15 mouse cellular contexts compared by ENCODE assay signal in the genomic region with DNA sequence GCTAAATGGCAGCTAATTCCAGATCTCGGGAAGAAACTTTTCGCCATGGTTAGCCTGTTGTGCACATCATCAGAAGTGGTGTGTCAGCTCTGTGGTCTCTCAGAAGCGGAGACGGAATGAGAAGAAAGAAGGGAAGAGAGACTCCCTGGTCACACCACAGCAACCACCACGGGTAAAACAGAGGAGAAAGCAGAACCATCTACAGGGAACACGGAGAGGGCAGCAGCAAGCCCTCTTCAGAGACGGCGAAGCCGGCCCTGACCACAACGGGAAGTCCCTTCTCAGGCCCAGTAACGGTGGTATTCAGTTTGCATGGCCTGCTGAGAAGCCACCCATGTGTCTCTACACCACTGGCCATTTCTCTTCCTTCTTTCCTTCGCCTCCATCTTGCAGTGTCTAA. TPM values are rescaled to one million over a fixed set of nuclear protein-coding genes. Genes with fewer than 3 reads are reported as not detected.
DNase-seq lines count a peak whose midpoint lies in the region; ATAC-seq and TF ChIP-seq lines count a peak whose summit lies in the region.
"Had no signal": no experiment of that assay in that cellular context is flagged by ENCODE, and none has a peak within 500 bp of the region (broad histone marks: within the 10 kb centered on the region; RNA-seq: fewer than 3 reads in every experiment).

No protein-coding gene starts in this region.

- H3K9me3 ChIP-seq in CH12.LX (replicated peaks; ENCODE audit: low read length), result no peaks in the 10 kb centered on the region
- H3K9me3 ChIP-seq in liver, embryonic 12.5 days (replicated peaks), result no peaks in the 10 kb centered on the region
- H3K9me3 ChIP-seq: forebrain, embryonic 10.5 days; hindbrain, embryonic 15.5 days; limb, embryonic 13.5 days had no signal

- in situ Hi-C loops in CH12.LX (cut with MboI; ENCODE audit: low pct_ligation_motif_present, low pct_unique_long_range_greater_than_20kb, low sequenced_read_pairs), result loop anchor here (25.0 kb wide), 2 partner anchors 557 to 932 kb away; partner anchors contain the start of gene Kcne2

- TF ChIP-seq CTCF in CH12.LX (conservative IDR thresholded peaks at IDR 0.05 in 1 of 2, IDR thresholded peaks at IDR 0.05 in 1 of 2; ENCODE audit: low read depth in 2 of 2, low read length in 2 of 2), result no peak

- dilution Hi-C loops in CH12.LX (cut with MboI; ENCODE audit: extremely low pct_ligation_motif_present, extremely low pct_unique_long_range_greater_than_20kb, low sequenced_read_pairs), result no loop called here

- H3K27ac ChIP-seq in CH12.LX (ENCODE audit: insufficient read depth, low read depth), result peak overlapping the region; percentile 58
- peak overlapping the region; percentile 95 for H3K27ac ChIP-seq in liver, embryonic 12.5 days
- H3K27ac ChIP-seq: forebrain, embryonic 10.5 days; hindbrain, embryonic 15.5 days; limb, embryonic 13.5 days had no signal

- H3K4me3 ChIP-seq in CH12.LX (replicated peaks in 1 of 3; ENCODE audit: low read depth in 2 of 3, low read length in 2 of 3, poor library complexity in 1 of 3), result no peak overlapping the region
- no peak overlapping the region for H3K4me3 ChIP-seq in liver, embryonic 12.5 days
- H3K4me3 ChIP-seq: forebrain, embryonic 10.5 days; hindbrain, embryonic 15.5 days; limb, embryonic 13.5 days; myocyte had no signal

- intact Hi-C loops in heart, postnatal 14 days (cut with DNase I), result loop anchor here (5.0 kb wide), 2 partner anchors 157 to 172 kb away; no protein-coding TSS in a partner anchor

- ATAC-seq in liver, embryonic 12.5 days, result no peak
- ATAC-seq: Patski had no signal

- no peak for TF ChIP-seq RAD21 in CH12.LX (IDR thresholded peaks at IDR 0.05; ENCODE audit: low read depth, low read length)

- H3K4me2 ChIP-seq in CH12.LX (ENCODE audit: insufficient read depth, low read depth, poor library complexity, severe bottlenecking), result peak overlapping the region; percentile 29
- 0 out of 2 replicates have a peak overlapping the region, but pooled peaks have one; percentile 6 for H3K4me2 ChIP-seq in liver, embryonic 12.5 days
- H3K4me2 ChIP-seq: hindbrain, embryonic 15.5 days; limb, embryonic 13.5 days had no signal

- peak overlapping the region; percentile 22 for H3K9ac ChIP-seq in CH12.LX (ENCODE audit: insufficient read depth, low read depth)
- no peak overlapping the region for H3K9ac ChIP-seq in liver, embryonic 12.5 days
- H3K9ac ChIP-seq: hindbrain, embryonic 15.5 days; limb, embryonic 13.5 days had no signal

- 35% methylated on average over 12 of the region's 12 CpGs for WGBS in liver, embryonic 12.5 days (ENCODE audit: insufficient replicate concordance)

- DNase-seq in heart, adult 11 months, result peak; percentile 98
- no peak for DNase-seq in heart, postnatal 14 days
- DNase-seq in CH12.LX (ENCODE audit: extremely low read depth), result peak; percentile 79
- peak; percentile 72 to 75 for DNase-seq in natural killer cell, adult 2 months (ENCODE audit: low spot score in 2 of 2)
- DNase-seq in gastrocnemius, postnatal 10 days, result no peak
- DNase-seq in urinary bladder, postnatal 10 days (ENCODE audit: low spot score), result no peak
- DNase-seq in retina, postnatal 1 day, result no peak

- TF ChIP-seq EP300 in CH12.LX (IDR thresholded peaks at IDR 0.05; ENCODE audit: low read length), result peak; percentile 72

- peaks cover 34% of the 10 kb centered on the region for H3K27me3 ChIP-seq in CH12.LX (replicated peaks)
- peaks cover 7% of the 10 kb centered on the region; the same call in 1 of the 2 replicates for H3K27me3 ChIP-seq in liver, embryonic 12.5 days (replicated peaks)

- H3K36me3 ChIP-seq in CH12.LX (replicated peaks in 1 of 2; ENCODE audit: control insufficient read depth in 1 of 2, insufficient read depth in 1 of 2, low read length in 1 of 2), result no peaks in the 10 kb centered on the region
- no peaks in the 10 kb centered on the region for H3K36me3 ChIP-seq in liver, embryonic 12.5 days
- H3K36me3 ChIP-seq: forebrain, embryonic 10.5 days; hindbrain, embryonic 15.5 days; limb, embryonic 13.5 days had no signal

- TF ChIP-seq POLR2A in CH12.LX (IDR thresholded peaks at IDR 0.05; ENCODE audit: low read depth, low read length), result peak; percentile 45; the same call in 1 of the 2 replicates

- no peaks in the 10 kb centered on the region for H3K79me2 ChIP-seq in CH12.LX (replicated peaks; ENCODE audit: control insufficient read depth, extremely low read depth, insufficient read depth, poor library complexity, severe bottlenecking)

- peaks cover 14 to 34% of the 10 kb centered on the region in 2 experiments for H3K4me1 ChIP-seq in CH12.LX (ENCODE audit: control insufficient read depth in 1 of 2, insufficient read depth in 2 of 2)
- H3K4me1 ChIP-seq in liver, embryonic 12.5 days, result peaks cover 58% of the 10 kb centered on the region
- H3K4me1 ChIP-seq: limb, embryonic 13.5 days had no signal

TF ChIP-seq in CH12.LX, 34 proteins besides CTCF, POLR2A, EP300 and RAD21 (continues in another document):
- TF ChIP-seq ETS1 (conservative IDR thresholded peaks at IDR 0.05; ENCODE audit: low read depth, low read length), result peak; percentile 68
- no peak for TF ChIP-seq ZMIZ1 (IDR thresholded peaks at IDR 0.05; ENCODE audit: low read depth, low read length)
- peak; percentile 81 for TF ChIP-seq MEF2A (IDR thresholded peaks at IDR 0.05; ENCODE audit: borderline replicate concordance, low read depth, low read length)
- peak; percentile 62 for TF ChIP-seq ELF1 (IDR thresholded peaks at IDR 0.05; ENCODE audit: low read depth, low read length)
- 0 out of 2 replicates have a peak, but pooled peaks have one; percentile 25 for TF ChIP-seq NRF1 (IDR thresholded peaks at IDR 0.05; ENCODE audit: low read depth, low read length)
- no peak for TF ChIP-seq HCFC1 (IDR thresholded peaks at IDR 0.05; ENCODE audit: low read depth, low read length)
- no peak for TF ChIP-seq CHD1 (IDR thresholded peaks at IDR 0.05; ENCODE audit: low read depth, low read length)
- peak; percentile 77 for TF ChIP-seq TBP (conservative IDR thresholded peaks at IDR 0.05; ENCODE audit: low read depth, low read length)
- TF ChIP-seq BHLHE40 (IDR thresholded peaks at IDR 0.05; ENCODE audit: low read depth, low read length), result peak; percentile 81
- TF ChIP-seq SMC3 (IDR thresholded peaks at IDR 0.05; ENCODE audit: low read depth, low read length), result peak; percentile 9; the same call in 1 of the 2 replicates
- 0 out of 2 replicates have a peak, but pooled peaks have one; percentile 40 for TF ChIP-seq KAT2A (IDR thresholded peaks at IDR 0.05; ENCODE audit: insufficient replicate concordance, low read length)
- TF ChIP-seq MAFK (IDR thresholded peaks at IDR 0.05; ENCODE audit: insufficient replicate concordance, low read length), result peak; percentile 75
- no peak for TF ChIP-seq JUN (IDR thresholded peaks at IDR 0.05; ENCODE audit: insufficient read depth, low read depth, low read length)
- no peak for TF ChIP-seq E2F4 (IDR thresholded peaks at IDR 0.05; ENCODE audit: insufficient replicate concordance, low read depth, low read length)
- TF ChIP-seq MAZ (IDR thresholded peaks at IDR 0.05; ENCODE audit: low read depth, low read length), result no peak
- TF ChIP-seq POLR2AphosphoS2 (IDR thresholded peaks at IDR 0.05; ENCODE audit: low read depth, low read length), result no peak
- TF ChIP-seq NELFE (IDR thresholded peaks at IDR 0.05; ENCODE audit: low read depth, low read length), result 0 out of 2 replicates have a peak, but pooled peaks have one; percentile 42
- TF ChIP-seq UBTF (IDR thresholded peaks at IDR 0.05; ENCODE audit: low read depth, low read length), result peak; percentile 97
- no peak for TF ChIP-seq PAX5 (IDR thresholded peaks at IDR 0.05; ENCODE audit: low read length)
- peak; percentile 26; the same call in 1 of the 2 replicates for TF ChIP-seq MYC (IDR thresholded peaks at IDR 0.05; ENCODE audit: low read depth, low read length)
- no peak for TF ChIP-seq ZC3H11A (IDR thresholded peaks at IDR 0.05; ENCODE audit: low read depth, low read length)
- peak; percentile 87 for TF ChIP-seq IRF4 (IDR thresholded peaks at IDR 0.05; ENCODE audit: low read depth, low read length)
- TF ChIP-seq JUND (conservative IDR thresholded peaks at IDR 0.05; ENCODE audit: low read depth, low read length), result 0 out of 2 replicates have a peak, but pooled peaks have one; percentile 45
- peak; percentile 53 for TF ChIP-seq TCF12 (IDR thresholded peaks at IDR 0.05; ENCODE audit: low read depth, low read length)
- TF ChIP-seq GABPA (IDR thresholded peaks at IDR 0.05; ENCODE audit: insufficient replicate concordance, low read depth, low read length), result no peak
- peak; percentile 73 for TF ChIP-seq MAX (IDR thresholded peaks at IDR 0.05; ENCODE audit: low read length)
- TF ChIP-seq ZKSCAN1 (IDR thresholded peaks at IDR 0.05; ENCODE audit: borderline replicate concordance, low read depth, low read length), result no peak
- no peak for TF ChIP-seq USF2 (conservative IDR thresholded peaks at IDR 0.05; ENCODE audit: low read depth, low read length)
- TF ChIP-seq MXI1 (IDR thresholded peaks at IDR 0.05; ENCODE audit: low read depth, low read length), result peak; percentile 75
- TF ChIP-seq USF1 (IDR thresholded peaks at IDR 0.05; ENCODE audit: low read depth, low read length), result no peak
- TF ChIP-seq CHD2 (IDR thresholded peaks at IDR 0.05; ENCODE audit: low read length), result peak; percentile 49; the same call in 1 of the 2 replicates

RNA-seq across cellular contexts. Expression of gene Ifnar2, which starts 17.4 kb away (rescaled TPM):
- 10 to 100 TPM; 32.9 to 33.2 TPM for total RNA-seq in heart, postnatal 14 days (2021)
- total RNA-seq in CH12.LX (2012; rRNA removed) (25.5 and 34.9 TPM in 2 replicates), CH12.LX (2014; rRNA removed) (32.0 and 33.1 TPM in 2 replicates)
- polyA plus RNA-seq in CH12.LX (2012; ENCODE audit: insufficient read length, low read depth), result 33.7 and 34.5 TPM in 2 replicates
- polyA plus RNA-seq in liver, embryonic 12.5 days (2016; fragmentation: Nextera tagmentation; extraction: Ambion mirVana), result 63.5 and 65.7 TPM in 2 replicates
- total RNA-seq in gastrocnemius, postnatal 10 days (2021), result 10 to 100 TPM; 19.4 to 22.9 TPM

RNA-seq across cellular contexts. Expression of gene Gm21970, which starts 36.4 kb away (rescaled TPM):
- total RNA-seq in heart, postnatal 14 days (2021), result not detected
- not detected in 2 replicates for total RNA-seq in CH12.LX (2012; rRNA removed)
- total RNA-seq in CH12.LX (2014; rRNA removed), result not detected in 2 replicates
- polyA plus RNA-seq in CH12.LX (2012; ENCODE audit: insufficient read length, low read depth), result not detected in 2 replicates
- not detected in 2 replicates for polyA plus RNA-seq in liver, embryonic 12.5 days (2016; fragmentation: Nextera tagmentation; extraction: Ambion mirVana)
- not detected for total RNA-seq in gastrocnemius, postnatal 10 days (2021)
- total RNA-seq: heart, adult 8-10 months; layer of hippocampus, adult 18-20 months had no signal
- polyA plus RNA-seq: forebrain, embryonic 10.5 days; hindbrain, embryonic 15.5 days; limb, embryonic 13.5 days; myocyte had no signal

RNA-seq across cellular contexts. Expression of gene Il10rb, which starts 50.8 kb away (rescaled TPM):
- total RNA-seq in heart, postnatal 14 days (2021), result 10 to 100 TPM; 86.4 to 94.7 TPM
- total RNA-seq in CH12.LX (2012; rRNA removed) (27.5 and 32.1 TPM in 2 replicates), CH12.LX (2014; rRNA removed) (34.8 and 36.1 TPM in 2 replicates)
- polyA plus RNA-seq in CH12.LX (2012; ENCODE audit: insufficient read length, low read depth), result 35.6 and 37.9 TPM in 2 replicates
- polyA plus RNA-seq in liver, embryonic 12.5 days (2016; fragmentation: Nextera tagmentation; extraction: Ambion mirVana), result 26.0 and 27.0 TPM in 2 replicates
- total RNA-seq in gastrocnemius, postnatal 10 days (2021), result 10 to 100 TPM; 13.4 to 17.0 TPM

Comparison
In these comparisons a context has a peak if more than half of its experiments do, and no peak if none do; other contexts are left out.
1. DNase-seq: peak in heart, adult 11 months (single experiment), CH12.LX (single experiment) and natural killer cell, adult 2 months (2 of 2); none in heart, postnatal 14 days (0 of 2), gastrocnemius, postnatal 10 days (single experiment), urinary bladder, postnatal 10 days (single experiment) and retina, postnatal 1 day (single experiment).